Mouse (Mus musculus): Measurements from ENCODE around the gene Cirbp.

DNA sequence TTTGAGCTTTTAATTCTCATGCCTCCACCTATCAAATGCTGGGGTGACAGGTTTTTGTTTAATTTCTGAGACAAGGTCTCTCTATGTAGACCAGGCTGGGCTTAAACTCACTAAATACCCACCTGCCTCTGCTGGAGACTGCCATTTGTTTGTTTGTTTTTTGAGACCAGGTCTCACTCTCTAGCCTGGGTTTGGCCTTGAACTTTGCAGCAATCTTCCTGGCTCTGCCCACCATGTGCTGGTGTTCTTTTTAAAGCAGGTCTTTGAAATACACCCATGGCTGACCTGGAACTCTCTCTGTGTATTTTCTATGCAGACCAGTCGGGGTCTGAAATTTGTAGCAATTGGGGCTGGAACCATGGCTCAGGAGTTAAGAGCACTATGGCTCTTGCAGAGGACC is 30.1 kb upstream of the Cirbp start:
- TF ChIP-seq POLR2A (IDR thresholded peaks at IDR 0.05; ENCODE audit: extremely low read depth, insufficient read depth, low read length) (no peak), CTCF (IDR thresholded peaks at IDR 0.05; ENCODE audit: extremely low read depth, insufficient read depth, low read length) (no peak)
